Mouse (Mus musculus) megakaryocyte, embryonic 14.5 days (primary cell): ENCODE measurements around the gene Csrnp2. TPM values are rescaled to one million over a fixed set of nuclear protein-coding genes. Genes with fewer than 3 reads are reported as not detected.
A peak's percentile ranks its signal among the peaks of the same experiment; 100 is the strongest.

Source experiments
- H3K27me3 ChIP-seq: replicated peaks from 2 replicates; pipeline ENCODE3; 2012; ENCODE audit warnings: inconsistent platforms
- H3K36me3 ChIP-seq: replicated peaks from 2 replicates; pipeline ENCODE3; 2012; ENCODE audit warnings: low read length, inconsistent platforms, mixed read lengths
- H3K4me1 ChIP-seq: 2 replicates; pipeline ENCODE4 v1.6.1; 2012; ENCODE audit warnings: inconsistent platforms
- H3K4me3 ChIP-seq: replicated peaks from 2 replicates; pipeline ENCODE3; 2012; ENCODE audit warnings: moderate library complexity, mild to moderate bottlenecking, inconsistent platforms
- H3K9me3 ChIP-seq: 2 replicates; pipeline ENCODE4 v1.6.1; 2012; ENCODE audit warnings: inconsistent platforms
- FLI1 ChIP-seq: IDR thresholded peaks from 2 replicates; pipeline ENCODE4 v1.6.1; 2012; ENCODE audit warnings: low read length, inconsistent platforms, mixed read lengths
- GATA1 ChIP-seq: IDR thresholded peaks from 3 replicates; pipeline ENCODE4 v1.6.1; 2012; ENCODE audit warnings: mixed read lengths, low read length, inconsistent platforms, borderline replicate concordance
- polyA plus RNA-seq: library from polyadenylated mRNA; stranded (reverse); fragments of >175 nt; gene quantifications from 2 replicates; pipeline ENCODE4 v1.2.3, GENCODE M21; 2012; ENCODE audit warnings: low replicate concordance; ENCODE audit not compliant: insufficient read depth

Gene Csrnp2
- polyA plus RNA-seq, 1 experiment, result 0.46 TPM

- Histone ChIP-seq H3K9me3 (no peaks in the 10 kb centered on the region), H3K27me3 (no peaks in the 10 kb centered on the region), H3K4me1 (peaks cover 7% of the 10 kb centered on the region), H3K4me3 (no peak overlapping the region), H3K36me3 (peaks cover 92% of the 10 kb centered on the region)
- TF ChIP-seq GATA1 (no peak), FLI1 (no peak)
These were observed 16.4 kb downstream of the Csrnp2 start for GRCm38 (mm10) chr15:100478925-100479324.

- Histone ChIP-seq H3K9me3 (no peaks in the 10 kb centered on the region), H3K4me1 (peaks cover 7% of the 10 kb centered on the region), H3K36me3 (peaks cover 98% of the 10 kb centered on the region), H3K4me3 (no peak overlapping the region), H3K27me3 (no peaks in the 10 kb centered on the region)
- no peak for TF ChIP-seq GATA1
- no peak for TF ChIP-seq FLI1
These were observed 16.9 kb downstream of the Csrnp2 start for GRCm38 (mm10) chr15:100478351-100478750.

GRCm38 (mm10) chr15:100473926-100474503 is 21.3 kb downstream of the Csrnp2 start:
- Histone ChIP-seq H3K4me3 (no peak overlapping the region), H3K4me1 (peaks cover 24% of the 10 kb centered on the region), H3K9me3 (no peaks in the 10 kb centered on the region), H3K27me3 (no peaks in the 10 kb centered on the region), H3K36me3 (peaks cover 88% of the 10 kb centered on the region)
- TF ChIP-seq FLI1 (no peak), GATA1 (no peak)

- Histone ChIP-seq H3K27me3 (no peaks in the 10 kb centered on the region), H3K4me1 (peaks cover 34% of the 10 kb centered on the region), H3K4me3 (peak overlapping the region; percentile 98), H3K36me3 (peaks cover 49% of the 10 kb centered on the region), H3K9me3 (no peaks in the 10 kb centered on the region)
- no peak for TF ChIP-seq FLI1
- no peak for TF ChIP-seq GATA1
These were observed 25.3 kb downstream of the Csrnp2 start for GRCm38 (mm10) chr15:100470037-100470436.

GRCm38 (mm10) chr15:100469189-100469545 is 26.1 kb downstream of the Csrnp2 start:
- Histone ChIP-seq H3K27me3 (no peaks in the 10 kb centered on the region), H3K4me3 (peak overlapping the region; percentile 98), H3K4me1 (peaks cover 34% of the 10 kb centered on the region), H3K9me3 (no peaks in the 10 kb centered on the region), H3K36me3 (peaks cover 40% of the 10 kb centered on the region)
- TF ChIP-seq FLI1, result no peak
- no peak for TF ChIP-seq GATA1

- no peaks in the 10 kb centered on the region for H3K27me3 ChIP-seq
- peak within 1 kb of the TSS; percentile 98 for H3K4me3 ChIP-seq
- H3K9me3 ChIP-seq, result no peaks in the 10 kb centered on the region
- peaks cover 35% of the 10 kb centered on the region for H3K4me1 ChIP-seq
- H3K36me3 ChIP-seq, result peaks cover 34% of the 10 kb centered on the region
- no peak for TF ChIP-seq GATA1
- TF ChIP-seq FLI1, result no peak; the same call in 1 of the 2 replicates
These were observed 26.7 kb downstream of the Csrnp2 start, which contains the start of gene Letmd1 for GRCm38 (mm10) chr15:100468295-100469188. TSS of gene Letmd1 (plus strand) at chr15:100469023.

- peaks cover 42% of the 10 kb centered on the region for H3K4me1 ChIP-seq
- no peaks in the 10 kb centered on the region for H3K27me3 ChIP-seq
- no peak for TF ChIP-seq GATA1
- TF ChIP-seq FLI1, result no peak
- peaks cover 26% of the 10 kb centered on the region for H3K36me3 ChIP-seq
- no peaks in the 10 kb centered on the region for H3K9me3 ChIP-seq
- peak overlapping the region; percentile 98 for H3K4me3 ChIP-seq
These were observed 27.6 kb downstream of the Csrnp2 start for GRCm38 (mm10) chr15:100467738-100468137.

GRCm38 (mm10) chr15:100465432-100465831 is 29.9 kb downstream of the Csrnp2 start:
- Histone ChIP-seq H3K4me1 (peaks cover 62% of the 10 kb centered on the region), H3K4me3 (no peak overlapping the region)
- TF ChIP-seq FLI1 (no peak), GATA1 (no peak)

GRCm38 (mm10) chr15:100463712-100464111 is 31.6 kb downstream of the Csrnp2 start:
- Histone ChIP-seq H3K9me3 (no peaks in the 10 kb centered on the region), H3K4me1 (peaks cover 55% of the 10 kb centered on the region), H3K36me3 (no peaks in the 10 kb centered on the region), H3K27me3 (peaks cover 1% of the 10 kb centered on the region), H3K4me3 (no peak overlapping the region)
- TF ChIP-seq GATA1 (no peak), FLI1 (no peak)

More at GRCm38 (mm10) chr15:100465432-100465831, 29.9 kb downstream of the Csrnp2 start:
- Histone ChIP-seq H3K27me3 (no peaks in the 10 kb centered on the region), H3K9me3 (no peaks in the 10 kb centered on the region), H3K36me3 (peaks cover 4% of the 10 kb centered on the region)

- no peak for TF ChIP-seq FLI1
- TF ChIP-seq GATA1, result no peak
- no peaks in the 10 kb centered on the region for H3K9me3 ChIP-seq
- H3K36me3 ChIP-seq, result no peaks in the 10 kb centered on the region
- H3K4me3 ChIP-seq, result no peak overlapping the region
- peaks cover 52% of the 10 kb centered on the region for H3K4me1 ChIP-seq
- H3K27me3 ChIP-seq, result peaks cover 1% of the 10 kb centered on the region
These were observed 33.2 kb downstream of the Csrnp2 start for GRCm38 (mm10) chr15:100462086-100462485.
